8 mouse cellular contexts compared by ENCODE assay signal in the genomic region with DNA sequence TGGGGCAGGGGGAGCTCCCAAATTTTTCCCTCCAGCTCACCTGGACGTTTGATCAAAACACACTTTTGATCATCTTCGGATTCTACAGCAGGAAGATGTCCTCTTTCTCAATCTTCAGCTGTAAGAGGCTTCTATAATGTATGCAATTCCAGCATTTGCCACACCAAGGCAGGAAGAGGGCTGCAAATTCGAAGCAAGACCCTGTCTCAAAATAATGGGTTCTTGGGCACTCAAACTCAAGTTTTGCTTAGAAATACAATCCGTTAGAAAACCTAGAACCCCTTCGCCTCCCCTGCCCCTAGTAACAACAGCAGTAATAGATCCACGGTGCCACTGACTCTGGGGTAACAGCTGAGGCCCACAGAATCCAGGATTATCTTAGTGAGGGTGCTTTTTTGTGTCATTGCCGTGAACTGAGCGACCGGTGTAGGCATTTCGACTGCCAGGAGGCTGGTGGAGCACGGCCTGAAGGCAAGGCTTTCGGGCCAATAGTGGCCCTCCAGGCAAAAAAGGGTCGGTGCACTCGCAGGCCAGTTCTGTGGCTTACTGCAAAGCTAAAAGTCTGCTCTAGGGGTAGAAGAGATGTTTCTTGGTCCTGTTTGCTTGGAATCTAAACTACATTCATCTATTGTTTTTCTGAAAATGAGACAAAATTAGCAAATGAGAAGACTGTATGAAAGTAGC. TPM values are rescaled to one million over a fixed set of nuclear protein-coding genes. Genes with fewer than 3 reads are reported as not detected.
DNase-seq lines count a peak whose midpoint lies in the region; ATAC-seq and TF ChIP-seq lines count a peak whose summit lies in the region.

No protein-coding gene starts in this region.

- DNase-seq in liver, embryonic 11.5 days (ENCODE audit: low spot score): no peak
- DNase-seq in yolk sac, embryonic 10.5 days (ENCODE audit: low spot score): peak; percentile 42
- no peak for DNase-seq in cerebellum, adult 9-10 months
- DNase-seq in kidney, postnatal 25 days: no peak

- H3K9me3 ChIP-seq in megakaryocyte, embryonic 14.5 days: no peaks in the 10 kb centered on the region
- no peaks in the 10 kb centered on the region for H3K9me3 ChIP-seq in liver, embryonic 11.5 days (ENCODE audit: control insufficient read depth, low read length)

- peak overlapping the region; percentile 90 for H3K4me2 ChIP-seq in liver, embryonic 11.5 days

- 3% methylated on average over 14 of the region's 14 CpGs for WGBS in liver, embryonic 11.5 days

- H3K27me3 ChIP-seq in megakaryocyte, embryonic 14.5 days (replicated peaks): peaks cover 2% of the 10 kb centered on the region
- no peaks in the 10 kb centered on the region for H3K27me3 ChIP-seq in liver, embryonic 11.5 days (replicated peaks; ENCODE audit: control insufficient read depth, insufficient read depth, low read length)

- H3K36me3 ChIP-seq in megakaryocyte, embryonic 14.5 days (replicated peaks; ENCODE audit: low read length): no peaks in the 10 kb centered on the region
- no peaks in the 10 kb centered on the region for H3K36me3 ChIP-seq in liver, embryonic 11.5 days (ENCODE audit: control insufficient read depth, insufficient read depth, low read length)

- H3K4me1 ChIP-seq in megakaryocyte, embryonic 14.5 days: peaks cover 63% of the 10 kb centered on the region
- H3K4me1 ChIP-seq in embryonic fibroblast, embryonic 13.5 days (ENCODE audit: control insufficient read depth, insufficient read depth, low read length): no peaks in the 10 kb centered on the region; the same call in 1 of the 2 replicates
- peaks cover 36% of the 10 kb centered on the region for H3K4me1 ChIP-seq in liver, embryonic 11.5 days (replicated peaks; ENCODE audit: control insufficient read depth, insufficient read depth, low read length)

- H3K4me3 ChIP-seq in megakaryocyte, embryonic 14.5 days (replicated peaks): peak overlapping the region; percentile 89
- peak overlapping the region; percentile 40 for H3K4me3 ChIP-seq in embryonic fibroblast, embryonic 13.5 days (ENCODE audit: insufficient read depth, low read length)
- peak overlapping the region; percentile 48 for H3K4me3 ChIP-seq in liver, embryonic 11.5 days (ENCODE audit: low read depth, low read length)

- H3K9ac ChIP-seq in liver, embryonic 11.5 days (ENCODE audit: low read depth, low read length): peak overlapping the region; percentile 56

- no peak for TF ChIP-seq CTCF in embryonic fibroblast, embryonic 13.5 days (IDR thresholded peaks at IDR 0.05; ENCODE audit: borderline replicate concordance, insufficient read depth, low read length)

- no peak for ATAC-seq in megakaryocyte, adult 5-6 weeks (ENCODE audit: poor library complexity, severe bottlenecking)
- peak; percentile 54 for ATAC-seq in liver, embryonic 11.5 days (replicated peaks; ENCODE audit: low FRiP score)
- ATAC-seq in inflammation-experienced regulatory T-cells, adult 6 months: no peak

- peak overlapping the region; percentile 55 for H3K27ac ChIP-seq in embryonic fibroblast, embryonic 13.5 days (ENCODE audit: insufficient read depth, low read length)
- H3K27ac ChIP-seq in liver, embryonic 11.5 days (ENCODE audit: low read depth, low read length): peak overlapping the region; percentile 36; the same call in 1 of the 2 replicates

- TF ChIP-seq POLR2A in embryonic fibroblast, embryonic 13.5 days (IDR thresholded peaks at IDR 0.05; ENCODE audit: low read depth, low read length): no peak

RNA-seq across cellular contexts. Expression of gene Btn2a2, which starts 17.1 kb away (rescaled TPM):
- not detected in 2 replicates for polyA plus RNA-seq in megakaryocyte, embryonic 14.5 days (2012; ENCODE audit: insufficient read depth, low replicate concordance)
- not detected in 2 replicates for total RNA-seq in megakaryocyte, adult 5-6 weeks (2015)
- not detected in 2 replicates for total RNA-seq in megakaryocyte, adult 5-6 weeks (2017)
- polyA plus RNA-seq in embryonic fibroblast, embryonic 13.5 days (2011; ENCODE audit: insufficient read length, low read depth, missing spikeins): not detected in 2 replicates
- 0.08 and 0.32 TPM in 2 replicates for polyA plus RNA-seq in liver, embryonic 11.5 days (2014; fragmentation: Nextera tagmentation; extraction: Ambion mirVana)
- not detected for polyA plus RNA-seq in inflammation-experienced regulatory T-cells, adult 6 months (2017; shearing (Covaris generic))

RNA-seq across cellular contexts. Expression of gene Hist1h4h, which starts 25.0 kb away (rescaled TPM):
- 443 and 574 TPM in 2 replicates for polyA plus RNA-seq in megakaryocyte, embryonic 14.5 days (2012; ENCODE audit: insufficient read depth, low replicate concordance)
- 61.7 and 63.9 TPM in 2 replicates for total RNA-seq in megakaryocyte, adult 5-6 weeks (2015)
- total RNA-seq in megakaryocyte, adult 5-6 weeks (2017): 1,033 and 1,202 TPM in 2 replicates
- 8.1 and 10.5 TPM in 2 replicates for polyA plus RNA-seq in embryonic fibroblast, embryonic 13.5 days (2011; ENCODE audit: insufficient read length, low read depth, missing spikeins)
- polyA plus RNA-seq in liver, embryonic 11.5 days (2014; fragmentation: Nextera tagmentation; extraction: Ambion mirVana): 3.3 and 4.3 TPM in 2 replicates
- 1 to 10 TPM; 3.9 to 8.3 (median 7.0) TPM for polyA plus RNA-seq in inflammation-experienced regulatory T-cells, adult 6 months (2017; shearing (Covaris generic))

RNA-seq across cellular contexts. Expression of gene Hist1h2af, which starts 27.9 kb away (rescaled TPM):
- 37.2 and 163 TPM in 2 replicates for polyA plus RNA-seq in megakaryocyte, embryonic 14.5 days (2012; ENCODE audit: insufficient read depth, low replicate concordance)
- 61.9 and 91.1 TPM in 2 replicates for total RNA-seq in megakaryocyte, adult 5-6 weeks (2015)
- total RNA-seq in megakaryocyte, adult 5-6 weeks (2017): 1,786 and 1,821 TPM in 2 replicates
- 12.7 and 20.4 TPM in 2 replicates for polyA plus RNA-seq in embryonic fibroblast, embryonic 13.5 days (2011; ENCODE audit: insufficient read length, low read depth, missing spikeins)
- polyA plus RNA-seq in liver, embryonic 11.5 days (2014; fragmentation: Nextera tagmentation; extraction: Ambion mirVana): 1.1 and 5.1 TPM in 2 replicates
- polyA plus RNA-seq in inflammation-experienced regulatory T-cells, adult 6 months (2017; shearing (Covaris generic)): not detected

RNA-seq across cellular contexts. Expression of gene Hist1h3g, which starts 29.4 kb away (rescaled TPM):
- 5.7 and 16.4 TPM in 2 replicates for polyA plus RNA-seq in megakaryocyte, embryonic 14.5 days (2012; ENCODE audit: insufficient read depth, low replicate concordance)
- total RNA-seq in megakaryocyte, adult 5-6 weeks (2015): 225 and 241 TPM in 2 replicates
- 441 and 668 TPM in 2 replicates for total RNA-seq in megakaryocyte, adult 5-6 weeks (2017)
- polyA plus RNA-seq in embryonic fibroblast, embryonic 13.5 days (2011; ENCODE audit: insufficient read length, low read depth, missing spikeins): 5.7 TPM in 1 of 2 replicates, not detected in the other
- polyA plus RNA-seq in liver, embryonic 11.5 days (2014; fragmentation: Nextera tagmentation; extraction: Ambion mirVana): 5.2 TPM in 2 replicates
- 1 to 10 TPM in 1 of 3 experiments, not detected in 2; 1.5 TPM for polyA plus RNA-seq in inflammation-experienced regulatory T-cells, adult 6 months (2017; shearing (Covaris generic))

RNA-seq across cellular contexts. Expression of gene Hist1h2bh, which starts 37.4 kb away (rescaled TPM):
- polyA plus RNA-seq in megakaryocyte, embryonic 14.5 days (2012; ENCODE audit: insufficient read depth, low replicate concordance): 1.4 and 2.0 TPM in 2 replicates
- total RNA-seq in megakaryocyte, adult 5-6 weeks (2015): 32.3 and 36.5 TPM in 2 replicates
- 143 and 176 TPM in 2 replicates for total RNA-seq in megakaryocyte, adult 5-6 weeks (2017)
- 1.8 and 4.0 TPM in 2 replicates for polyA plus RNA-seq in embryonic fibroblast, embryonic 13.5 days (2011; ENCODE audit: insufficient read length, low read depth, missing spikeins)
- polyA plus RNA-seq in liver, embryonic 11.5 days (2014; fragmentation: Nextera tagmentation; extraction: Ambion mirVana): 1.6 and 1.7 TPM in 2 replicates
- polyA plus RNA-seq in inflammation-experienced regulatory T-cells, adult 6 months (2017; shearing (Covaris generic)): under 1 TPM in 2 of 3 experiments, not detected in 1; 0.38 to 0.89 TPM

Comparison
In these comparisons a context has a peak if more than half of its experiments do, and no peak if none do; other contexts are left out.
1. RNA of gene Hist1h4h, which starts 25.0 kb away (polyA plus RNA-seq): 443 to 574 TPM in megakaryocyte, embryonic 14.5 days; 8.1 to 10.5 TPM in embryonic fibroblast, embryonic 13.5 days, 3.9 to 8.3 TPM in inflammation-experienced regulatory T-cells, adult 6 months and 3.3 to 4.3 TPM in liver, embryonic 11.5 days; every median in the first group is over 10 times any median in the second.
2. Peak in every context shown above with its lines, with median percentiles within 50 percentile points of each other: H3K4me3 ChIP-seq.